Mouse (Mus musculus): ENCODE measurements around the gene Cd300ld2. TPM values are rescaled to one million over a fixed set of nuclear protein-coding genes. Genes with fewer than 3 reads are reported as not detected.

The Cd300ld2 gene
- polyA plus RNA-seq, 1 experiment from 2014 or later = not detected

DNA sequence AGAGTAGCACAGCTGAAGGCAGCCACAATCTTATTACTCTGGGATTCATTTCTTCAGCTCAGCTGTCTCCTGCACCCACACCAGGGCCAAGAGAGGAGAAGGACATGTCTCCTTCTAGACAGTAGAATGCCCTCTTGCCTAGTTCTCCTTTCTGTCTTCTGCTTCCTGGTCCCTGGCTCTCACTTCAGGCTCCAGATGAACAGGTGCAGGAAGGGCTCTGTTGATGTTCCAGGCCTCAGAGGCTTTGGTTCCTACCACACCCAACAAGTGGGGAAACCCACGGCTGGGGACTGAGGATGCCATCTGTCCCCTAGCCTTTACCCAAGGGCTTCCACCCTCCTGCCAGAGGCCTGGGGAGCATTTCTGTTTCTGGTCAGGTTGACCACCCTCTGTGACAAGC lies 55.6 kb downstream of the Cd300ld2 start:
- H3K4me3 ChIP-seq (replicated peaks; ENCODE audit: low read length) = no peak overlapping the region
- WGBS = 54% methylated on average over 1 of the region's 1 CpGs

More for the DNA sequence above, 55.6 kb downstream of the Cd300ld2 start:
- Histone ChIP-seq H3K4me1 (ENCODE audit: control insufficient read depth, insufficient read depth, low read length) (no peaks in the 10 kb centered on the region), H3K36me3 (ENCODE audit: control insufficient read depth, insufficient read depth, low read length) (no peaks in the 10 kb centered on the region), H3K9ac (ENCODE audit: low read length) (no peak overlapping the region), H3K27me3 (ENCODE audit: control insufficient read depth, insufficient read depth, low read length) (no peaks in the 10 kb centered on the region), H3K4me2 (ENCODE audit: low read depth, low read length) (no peak overlapping the region), H3K9me3 (replicated peaks; ENCODE audit: control insufficient read depth, low read length) (no peaks in the 10 kb centered on the region), H3K27ac (ENCODE audit: low read length) (no peak overlapping the region)
- no peak for ATAC-seq (ENCODE audit: insufficient read depth, low FRiP score)

Other genes starting within 250 kb of the Cd300ld2 start
- 0.65 and 1.3 TPM in 2 replicates for gene Btbd17, start 220.2 kb downstream of the Cd300ld2 start, polyA plus RNA-seq (2015; fragmentation: Nextera tagmentation; extraction: Ambion mirVana)
- gene Gpr142, start 217.3 kb downstream of the Cd300ld2 start, polyA plus RNA-seq (2015; fragmentation: Nextera tagmentation; extraction: Ambion mirVana) = 0.36 and 0.41 TPM in 2 replicates
- 23.0 and 23.7 TPM in 2 replicates for gene Gprc5c, start 165.0 kb downstream of the Cd300ld2 start, polyA plus RNA-seq (2015; fragmentation: Nextera tagmentation; extraction: Ambion mirVana)
- gene Cd300a, start 126.2 kb downstream of the Cd300ld2 start, polyA plus RNA-seq (2015; fragmentation: Nextera tagmentation; extraction: Ambion mirVana) = 2.3 and 2.5 TPM in 2 replicates
- gene Cd300lb, start 81.8 kb downstream of the Cd300ld2 start, polyA plus RNA-seq (2015; fragmentation: Nextera tagmentation; extraction: Ambion mirVana) = 0.74 and 1.2 TPM in 2 replicates
- gene Cd300c, start 47.0 kb downstream of the Cd300ld2 start, polyA plus RNA-seq (2015; fragmentation: Nextera tagmentation; extraction: Ambion mirVana) = not detected in 2 replicates
- 0.46 and 0.67 TPM in 2 replicates for gene Cd300ld, start 26.3 kb downstream of the Cd300ld2 start, polyA plus RNA-seq (2015; fragmentation: Nextera tagmentation; extraction: Ambion mirVana)
- 2.2 and 3.8 TPM in 2 replicates for gene Cd300c2, start 14.3 kb downstream of the Cd300ld2 start, polyA plus RNA-seq (2015; fragmentation: Nextera tagmentation; extraction: Ambion mirVana)
- gene Cd300ld4, start 10.8 kb upstream of the Cd300ld2 start, polyA plus RNA-seq (2015; fragmentation: Nextera tagmentation; extraction: Ambion mirVana) = not detected in 2 replicates
- not detected in 2 replicates for gene Cd300ld5, start 21.6 kb upstream of the Cd300ld2 start, polyA plus RNA-seq (2015; fragmentation: Nextera tagmentation; extraction: Ambion mirVana)
- not detected in 2 replicates for gene Cd300ld3, start 32.2 kb upstream of the Cd300ld2 start, polyA plus RNA-seq (2015; fragmentation: Nextera tagmentation; extraction: Ambion mirVana)
- 0.26 TPM in 1 of 2 replicates, not detected in the other for gene Cd300e, start 46.0 kb upstream of the Cd300ld2 start, polyA plus RNA-seq (2015; fragmentation: Nextera tagmentation; extraction: Ambion mirVana)
- 2.2 and 2.3 TPM in 2 replicates for gene Rab37, start 75.2 kb upstream of the Cd300ld2 start, polyA plus RNA-seq (2015; fragmentation: Nextera tagmentation; extraction: Ambion mirVana)
- 2.0 and 3.4 TPM in 2 replicates for gene Cd300lf, start 117.8 kb upstream of the Cd300ld2 start, polyA plus RNA-seq (2015; fragmentation: Nextera tagmentation; extraction: Ambion mirVana)
- gene Slc9a3r1, start 147.1 kb upstream of the Cd300ld2 start, polyA plus RNA-seq (2015; fragmentation: Nextera tagmentation; extraction: Ambion mirVana) = 136 and 138 TPM in 2 replicates
- 8.3 and 9.7 TPM in 2 replicates for gene Tmem104, start 171.3 kb upstream of the Cd300ld2 start, polyA plus RNA-seq (2015; fragmentation: Nextera tagmentation; extraction: Ambion mirVana)
- gene Nat9, start 171.7 kb upstream of the Cd300ld2 start, polyA plus RNA-seq (2015; fragmentation: Nextera tagmentation; extraction: Ambion mirVana) = 21.8 and 23.4 TPM in 2 replicates